Mouse (Mus musculus) forebrain, embryonic 15.5 days (tissue): ENCODE results near the gene Hist1h2bg. TPM values are rescaled to one million over a fixed set of nuclear protein-coding genes. Genes with fewer than 3 reads are reported as not detected.

Source experiments
- ATAC-seq: fragments of 200-750 bp; cut with Nextera tagmentation; replicated peaks from 2 replicates; pipeline ENCODE4 v1.8.0; 2017; ENCODE audit warnings: mild to moderate bottlenecking, moderate TSS enrichment, moderate library complexity
- H3K27ac ChIP-seq: fragments of 300-500 bp; sonication (generic); replicated peaks from 2 replicates; pipeline ENCODE4 v1.5.1; 2015; ENCODE audit warnings: mild to moderate bottlenecking, inconsistent platforms
- H3K27me3 ChIP-seq: fragments of 300-500 bp; sonication (generic); 2 replicates; pipeline ENCODE4 v1.6.1; 2015; ENCODE audit warnings: inconsistent platforms
- H3K36me3 ChIP-seq: fragments of 300-500 bp; sonication (generic); 2 replicates; pipeline ENCODE4 v1.6.1; 2015; ENCODE audit warnings: mild to moderate bottlenecking, inconsistent platforms
- H3K4me1 ChIP-seq: fragments of 300-500 bp; sonication (generic); 2 replicates; pipeline ENCODE4 v1.6.1; 2015; ENCODE audit warnings: inconsistent platforms
- H3K4me2 ChIP-seq: fragments of 300-500 bp; sonication (generic); replicated peaks from 2 replicates; pipeline ENCODE4 v1.6.1; 2015; ENCODE audit warnings: mild to moderate bottlenecking, inconsistent platforms
- H3K4me3 ChIP-seq: fragments of 300-500 bp; sonication (generic); 2 replicates; pipeline ENCODE4 v1.5.1; 2015; ENCODE audit warnings: mild to moderate bottlenecking, inconsistent platforms
- H3K9ac ChIP-seq: fragments of 300-500 bp; sonication (generic); replicated peaks from 2 replicates; pipeline ENCODE4 v1.6.1; 2015; ENCODE audit warnings: mild to moderate bottlenecking, inconsistent platforms
- H3K9me3 ChIP-seq: fragments of 300-500 bp; sonication (generic); 2 replicates; pipeline ENCODE4 v1.6.1; 2016; ENCODE audit warnings: inconsistent platforms
- WGBS: fragments of 180-500 bp; shearing (Covaris S2); methylation state at CpG from one replicate; pipeline ENCODE4 v1.1.7; 2015; ENCODE audit warnings: mixed read lengths; 5-methylcytosine and 5-hydroxymethylcytosine counted together
- polyA plus RNA-seq: library from polyadenylated mRNA; unstranded; fragments of >200 nt; fragmentation: Nextera tagmentation; extraction: Ambion mirVana; gene quantifications from 2 replicates; pipeline ENCODE4 v1.2.1, GENCODE M21; 2015

The Hist1h2bg gene
- polyA plus RNA-seq, 1 experiment from 2014 or later = 5.6 TPM

GRCm38 (mm10) chr13:23595185-23595584 is 24.0 kb downstream of the Hist1h2bg start:
- Histone ChIP-seq H3K4me2 (no peak overlapping the region), H3K27me3 (no peaks in the 10 kb centered on the region), H3K4me1 (no peaks in the 10 kb centered on the region), H3K9me3 (no peaks in the 10 kb centered on the region), H3K9ac (no peak overlapping the region), H3K36me3 (no peaks in the 10 kb centered on the region), H3K27ac (no peak overlapping the region), H3K4me3 (no peak overlapping the region)
- 77% methylated on average over 2 of the region's 2 CpGs for WGBS
- no peak for ATAC-seq

DNA sequence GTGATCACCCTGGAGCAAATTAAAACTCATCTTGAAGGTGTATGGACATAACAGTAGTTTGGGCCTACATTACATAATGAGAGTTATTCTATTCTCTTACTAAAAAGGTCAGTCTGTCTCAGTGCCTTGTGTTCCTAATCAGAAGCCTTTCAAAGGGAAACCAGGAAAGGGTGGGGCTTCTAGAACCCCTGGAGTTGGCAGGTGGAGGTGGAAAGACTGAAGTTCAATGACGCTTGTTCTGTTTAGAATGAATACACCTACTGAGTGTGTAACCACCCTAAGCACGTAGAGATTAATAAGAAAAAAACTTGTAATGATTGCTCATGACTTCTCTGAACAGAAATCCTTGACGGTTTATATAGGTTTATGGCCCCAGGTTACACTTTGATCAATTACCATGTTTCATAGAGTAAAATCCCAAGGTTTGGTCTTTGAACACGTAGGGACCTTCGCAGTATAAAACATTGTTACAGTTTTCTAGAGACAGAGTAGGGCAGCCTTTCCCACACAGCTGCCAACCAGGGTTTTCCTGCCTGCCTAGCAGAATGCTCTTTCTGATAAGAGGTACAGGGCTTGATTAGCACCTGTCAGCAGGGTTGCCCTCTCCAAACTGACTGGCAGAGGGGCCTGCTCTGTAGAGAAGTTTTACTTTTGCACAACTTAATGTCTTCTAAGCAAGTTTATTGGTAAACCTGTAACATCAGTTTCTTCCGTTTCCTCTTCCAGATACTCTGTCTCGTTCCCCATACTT is 24.6 kb downstream of the Hist1h2bg start:
- H3K4me1 ChIP-seq = no peaks in the 10 kb centered on the region
- H3K36me3 ChIP-seq = no peaks in the 10 kb centered on the region
- H3K27me3 ChIP-seq = no peaks in the 10 kb centered on the region
- no peak overlapping the region for H3K4me2 ChIP-seq
- WGBS = 87% methylated on average over 7 of the region's 7 CpGs
- H3K9ac ChIP-seq = no peak overlapping the region
- no peak overlapping the region for H3K27ac ChIP-seq
- no peaks in the 10 kb centered on the region for H3K9me3 ChIP-seq
- H3K4me3 ChIP-seq = no peak overlapping the region
- ATAC-seq = no peak

DNA sequence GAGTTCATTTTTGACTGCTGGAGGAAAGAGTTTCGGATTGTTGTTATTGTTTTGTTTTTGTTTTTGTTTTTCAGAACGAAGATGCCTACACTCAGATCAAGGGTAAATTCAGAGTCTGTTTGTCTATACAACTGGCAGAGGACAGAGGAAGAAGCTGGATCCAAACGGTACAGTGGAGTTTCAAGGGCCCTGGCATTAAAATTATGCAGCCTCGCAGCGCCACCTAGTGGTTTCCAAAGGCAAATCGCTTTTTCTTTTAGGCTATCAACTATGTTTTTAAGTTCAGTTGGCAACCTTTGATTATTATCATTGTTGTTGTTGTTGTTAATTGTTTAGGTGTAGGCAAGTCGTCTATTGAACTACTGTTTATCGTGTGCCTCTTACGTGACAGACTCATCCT is 26.8 kb downstream of the Hist1h2bg start:
- Histone ChIP-seq H3K27me3 (no peaks in the 10 kb centered on the region), H3K4me2 (no peak overlapping the region), H3K9me3 (no peaks in the 10 kb centered on the region), H3K27ac (no peak overlapping the region), H3K4me3 (no peak overlapping the region), H3K36me3 (no peaks in the 10 kb centered on the region), H3K4me1 (no peaks in the 10 kb centered on the region), H3K9ac (no peak overlapping the region)
- WGBS = 8% methylated on average over 9 of the region's 9 CpGs
- ATAC-seq = no peak

- no peak overlapping the region for H3K27ac ChIP-seq
- WGBS = 91% methylated on average over 7 of the region's 7 CpGs
- no peak for ATAC-seq
- H3K27me3 ChIP-seq = no peaks in the 10 kb centered on the region
- H3K36me3 ChIP-seq = no peaks in the 10 kb centered on the region
- H3K4me1 ChIP-seq = no peaks in the 10 kb centered on the region
- H3K9ac ChIP-seq = no peak overlapping the region
- H3K4me3 ChIP-seq = no peak overlapping the region
- no peaks in the 10 kb centered on the region for H3K9me3 ChIP-seq
- no peak overlapping the region for H3K4me2 ChIP-seq
These were observed 32.0 kb downstream of the Hist1h2bg start for GRCm38 (mm10) chr13:23603182-23603699.

DNA sequence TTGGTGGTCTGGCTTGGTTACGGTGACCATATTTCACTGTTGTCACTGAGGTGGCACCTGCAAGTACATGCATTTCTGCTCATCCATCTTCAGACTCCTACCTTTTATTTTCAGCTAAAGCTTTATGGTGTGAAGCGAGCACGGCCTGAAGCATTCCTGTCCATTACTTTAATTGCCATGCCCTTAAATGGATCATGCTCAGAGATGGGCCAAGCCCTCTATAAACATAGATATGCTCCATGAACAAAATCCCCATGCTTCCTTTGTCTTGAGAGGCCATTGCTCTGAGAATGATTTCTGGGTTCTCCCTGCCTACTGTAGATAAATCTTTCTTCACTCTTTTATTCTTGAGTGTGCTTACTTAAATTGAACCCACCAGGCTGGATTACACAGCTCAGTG is 33.3 kb downstream of the Hist1h2bg start:
- Histone ChIP-seq H3K36me3 (no peaks in the 10 kb centered on the region), H3K4me2 (no peak overlapping the region), H3K9me3 (no peaks in the 10 kb centered on the region), H3K27ac (no peak overlapping the region), H3K9ac (no peak overlapping the region), H3K4me3 (no peak overlapping the region), H3K4me1 (no peaks in the 10 kb centered on the region), H3K27me3 (no peaks in the 10 kb centered on the region)
- 92% methylated on average over 3 of the region's 3 CpGs for WGBS
- no peak for ATAC-seq

- Histone ChIP-seq H3K36me3 (no peaks in the 10 kb centered on the region), H3K27ac (no peak overlapping the region), H3K4me3 (no peak overlapping the region), H3K9me3 (no peaks in the 10 kb centered on the region), H3K9ac (no peak overlapping the region), H3K4me1 (no peaks in the 10 kb centered on the region), H3K27me3 (no peaks in the 10 kb centered on the region), H3K4me2 (no peak overlapping the region)
- 89% methylated on average over 3 of the region's 3 CpGs for WGBS
- no peak for ATAC-seq
These were observed 33.9 kb downstream of the Hist1h2bg start for GRCm38 (mm10) chr13:23605052-23605451.

GRCm38 (mm10) chr13:23609209-23609608 is 38.0 kb downstream of the Hist1h2bg start:
- Histone ChIP-seq H3K4me1 (no peaks in the 10 kb centered on the region), H3K9ac (no peak overlapping the region), H3K9me3 (no peaks in the 10 kb centered on the region), H3K36me3 (no peaks in the 10 kb centered on the region), H3K27ac (no peak overlapping the region), H3K4me2 (no peak overlapping the region), H3K4me3 (no peak overlapping the region), H3K27me3 (no peaks in the 10 kb centered on the region)
- 91% methylated on average over 4 of the region's 4 CpGs for WGBS
- no peak for ATAC-seq

- H3K36me3 ChIP-seq = no peaks in the 10 kb centered on the region
These were observed 38.6 kb downstream of the Hist1h2bg start for GRCm38 (mm10) chr13:23609844-23610243.

GRCm38 (mm10) chr13:23610393-23610792 is 39.2 kb downstream of the Hist1h2bg start:
- Histone ChIP-seq H3K4me3 (no peak overlapping the region), H3K4me1 (no peaks in the 10 kb centered on the region), H3K27ac (no peak overlapping the region), H3K27me3 (no peaks in the 10 kb centered on the region), H3K9me3 (no peaks in the 10 kb centered on the region), H3K4me2 (no peak overlapping the region), H3K36me3 (no peaks in the 10 kb centered on the region), H3K9ac (no peak overlapping the region)
- WGBS = 82% methylated on average over 2 of the region's 2 CpGs
- no peak for ATAC-seq

More at GRCm38 (mm10) chr13:23609844-23610243, 38.6 kb downstream of the Hist1h2bg start:
- no peaks in the 10 kb centered on the region for H3K9me3 ChIP-seq
- no peak overlapping the region for H3K9ac ChIP-seq
- no peaks in the 10 kb centered on the region for H3K27me3 ChIP-seq
- H3K4me1 ChIP-seq = no peaks in the 10 kb centered on the region
- H3K27ac ChIP-seq = no peak overlapping the region
- ATAC-seq = no peak
- no peak overlapping the region for H3K4me2 ChIP-seq
- no peak overlapping the region for H3K4me3 ChIP-seq

DNA sequence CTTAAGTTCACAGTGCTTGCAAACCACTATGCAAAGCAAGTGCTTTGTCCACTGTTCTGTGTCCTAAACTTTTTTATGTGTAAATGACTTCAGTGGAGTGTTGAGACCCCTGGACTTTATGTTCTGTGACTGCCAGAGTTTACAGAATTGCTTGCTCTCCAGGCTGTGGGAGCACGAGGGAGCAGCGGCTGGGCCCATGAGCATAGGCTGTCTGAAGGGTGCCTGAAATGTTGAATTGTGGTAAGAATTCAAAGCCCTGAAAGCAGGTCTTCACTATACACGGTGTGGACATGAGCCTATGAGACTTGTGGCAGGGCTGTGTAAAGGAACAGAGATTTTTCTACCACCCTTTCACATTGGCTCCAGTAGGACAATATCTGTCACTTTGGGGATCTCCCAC is 40.4 kb downstream of the Hist1h2bg start:
- H3K27me3 ChIP-seq = no peaks in the 10 kb centered on the region
- no peak for ATAC-seq
- H3K9me3 ChIP-seq = no peaks in the 10 kb centered on the region
- H3K36me3 ChIP-seq = no peaks in the 10 kb centered on the region
- no peak overlapping the region for H3K27ac ChIP-seq
- no peaks in the 10 kb centered on the region for H3K4me1 ChIP-seq
- H3K4me3 ChIP-seq = no peak overlapping the region
- WGBS = 89% methylated on average over 3 of the region's 3 CpGs
- H3K4me2 ChIP-seq = no peak overlapping the region
- H3K9ac ChIP-seq = no peak overlapping the region

- Histone ChIP-seq H3K4me1 (peaks cover 25% of the 10 kb centered on the region), H3K9me3 (no peaks in the 10 kb centered on the region), H3K9ac (peak overlapping the region; percentile 51), H3K4me3 (peak overlapping the region; percentile 69), H3K4me2 (peak overlapping the region; percentile 96), H3K36me3 (no peaks in the 10 kb centered on the region), H3K27me3 (no peaks in the 10 kb centered on the region), H3K27ac (peak overlapping the region; percentile 94)
- WGBS = 42% methylated on average over 12 of the region's 12 CpGs
- ATAC-seq = no peak
These were observed 49.0 kb downstream of the Hist1h2bg start for GRCm38 (mm10) chr13:23620056-23620732.

DNA sequence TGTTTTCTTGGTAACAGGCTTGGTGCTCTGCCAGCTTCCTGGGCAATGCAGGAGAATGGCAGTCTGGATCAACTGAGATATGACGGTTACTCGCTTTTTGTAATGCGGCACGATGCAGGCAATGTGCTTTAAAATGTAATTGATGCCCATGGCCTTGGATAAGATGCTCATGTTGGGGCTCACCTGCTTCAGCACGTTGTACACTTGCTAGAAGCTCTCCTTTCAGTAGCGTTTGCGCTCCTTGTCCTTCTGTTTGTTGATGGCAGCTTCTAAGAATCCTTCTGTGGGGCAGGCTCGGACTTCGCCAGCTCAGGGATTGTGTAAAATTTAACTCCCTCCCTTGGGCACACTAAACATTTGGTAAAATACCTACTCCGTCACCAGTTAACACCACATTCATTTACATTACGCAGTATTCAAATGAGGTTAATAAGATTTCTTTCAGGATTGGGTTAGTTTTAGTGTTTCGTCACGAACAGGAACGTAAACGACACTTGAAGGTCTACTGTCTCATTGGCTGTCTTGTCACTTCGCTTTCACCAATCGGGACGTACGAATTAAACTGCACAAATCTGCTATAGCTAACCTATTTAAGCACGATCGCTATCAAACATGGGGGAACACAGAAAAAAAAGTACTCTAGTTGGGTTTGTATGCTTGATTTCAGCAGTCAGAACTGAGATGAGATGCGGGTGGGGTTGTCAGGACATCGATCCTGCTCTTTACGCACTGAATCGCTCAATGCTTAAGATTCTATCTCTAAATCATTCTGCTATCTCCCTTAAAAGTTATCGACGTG is 49.7 kb downstream of the Hist1h2bg start, which contains the start of gene Hist1h2be:
Gene Hist1h2be (minus strand): TSS at position 392 of the 799 bp plus-strand sequence.
- peak within 1 kb of the TSS; percentile 94 for H3K27ac ChIP-seq
- peak within 1 kb of the TSS; percentile 85 for H3K9ac ChIP-seq
- WGBS = under 1% methylated on average over 27 of the region's 27 CpGs
- peak; percentile 91 for ATAC-seq
- no peaks in the 10 kb centered on the region for H3K36me3 ChIP-seq
- H3K4me3 ChIP-seq = peak within 1 kb of the TSS; percentile 69
- peaks cover 25% of the 10 kb centered on the region for H3K4me1 ChIP-seq
- H3K4me2 ChIP-seq = peak within 1 kb of the TSS; percentile 96
- H3K27me3 ChIP-seq = no peaks in the 10 kb centered on the region
- no peaks in the 10 kb centered on the region for H3K9me3 ChIP-seq
